ENCODE assay signal across 8 mouse cellular contexts in the genomic region with DNA sequence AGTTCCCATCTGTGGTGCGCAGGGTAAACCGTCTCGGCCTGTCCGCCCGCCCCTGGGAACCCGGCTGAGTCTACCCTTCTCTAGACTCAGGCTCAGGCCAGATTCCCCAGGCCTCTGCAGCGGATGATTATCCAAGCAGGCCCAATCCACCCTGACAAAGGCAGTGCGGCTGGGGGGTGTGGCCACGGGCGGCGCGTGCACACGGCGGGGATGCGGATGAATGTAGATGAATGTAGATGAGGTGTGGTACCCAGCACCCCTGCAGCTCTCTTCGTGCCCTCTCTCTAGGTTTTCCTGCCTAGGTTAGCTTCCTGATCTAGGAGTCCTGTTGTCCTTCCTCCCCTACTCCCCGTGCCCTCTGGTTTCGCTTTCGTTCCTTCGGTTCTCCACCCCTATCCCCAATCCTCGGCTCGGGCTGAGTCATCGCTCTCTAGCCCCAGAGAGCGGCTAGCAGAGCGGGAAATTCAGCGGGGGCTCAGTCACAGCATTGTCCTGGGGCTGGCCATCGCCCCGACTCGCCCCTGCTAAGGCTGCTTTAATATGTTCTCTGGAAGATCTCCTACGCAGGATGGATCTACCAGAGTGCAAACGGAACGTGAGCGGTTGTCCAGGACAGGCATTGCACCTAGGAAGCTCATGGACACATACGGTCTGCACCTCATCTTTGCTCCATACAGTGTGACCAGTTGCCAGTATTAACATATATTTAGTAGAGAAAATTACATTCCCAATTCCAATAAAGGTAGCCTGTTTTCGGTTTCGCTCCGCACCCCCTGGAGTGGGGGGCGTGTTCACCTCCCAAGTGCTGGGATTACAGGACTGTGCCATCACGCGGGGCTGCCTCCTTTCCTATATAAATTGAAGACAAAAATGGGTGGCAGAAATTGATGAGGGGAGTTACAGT. TPM values are rescaled to one million over a fixed set of nuclear protein-coding genes. Genes with fewer than 3 reads are reported as not detected.
A peak's percentile ranks its signal among the peaks of the same experiment; 100 is the strongest.
DNase-seq lines count a peak whose midpoint lies in the region; ATAC-seq and TF ChIP-seq lines count a peak whose summit lies in the region.

No protein-coding gene starts in this region.

- H3K36me3 ChIP-seq in hindbrain, embryonic 12.5 days = no peaks in the 10 kb centered on the region

- H3K4me3 ChIP-seq in hindbrain, embryonic 12.5 days = peak overlapping the region; percentile 47

- in situ Hi-C loops in Patski (cut with MboI; ENCODE audit: low pct_unique_long_range_greater_than_20kb) = loop anchor here (5.0 to 25.0 kb wide), 2 partner anchors 45 to 675 kb away; a partner anchor contains a TSS

- no peak for TF ChIP-seq CTCF in Patski (IDR thresholded peaks at IDR 0.05)

- CTCF ChIA-PET in Patski (lab: Charles Lee) = no interaction called here

- H3K27me3 ChIP-seq in Patski = no peaks in the 10 kb centered on the region
- H3K27me3 ChIP-seq in hindbrain, embryonic 12.5 days = no peaks in the 10 kb centered on the region

- POLR2A ChIA-PET in Patski (lab: Charles Lee) = interaction anchor here (0.6 to 0.9 kb wide), 2 partner anchors 50 to 410 kb away, joined by 3 read pairs; no protein-coding TSS in a partner anchor

- peaks cover 9% of the 10 kb centered on the region for H3K4me1 ChIP-seq in hindbrain, embryonic 12.5 days

- H3K9me3 ChIP-seq in hindbrain, embryonic 12.5 days (replicated peaks) = no peaks in the 10 kb centered on the region

- peak overlapping the region; percentile 77 for H3K9ac ChIP-seq in hindbrain, embryonic 12.5 days

- peak overlapping the region; percentile 91 for H3K27ac ChIP-seq in hindbrain, embryonic 12.5 days

- 2% methylated on average over 40 of the region's 40 CpGs for WGBS in hindbrain, embryonic 12.5 days

- peak; percentile 89 for ATAC-seq in Patski
- ATAC-seq in hindbrain, embryonic 12.5 days (ENCODE audit: low FRiP score) = peak; percentile 95

- peak overlapping the region; percentile 81 for H3K4me2 ChIP-seq in hindbrain, embryonic 12.5 days (replicated peaks)

- peak; percentile 38 for DNase-seq in Patski (ENCODE audit: low read depth, low spot score)
- DNase-seq in cerebellum, postnatal 10 days = peak; percentile 88 to 91
- DNase-seq in frontal cortex, postnatal 10 days (ENCODE audit: low spot score in 2 of 2) = peak; percentile 61 to 78
- DNase-seq in layer of hippocampus, postnatal 14 days (ENCODE audit: low spot score in 2 of 2) = peak; percentile 79 to 83
- DNase-seq in lung, postnatal 10 days = peak; percentile 88
- DNase-seq in ovary, postnatal 14 days (ENCODE audit: low spot score) = peak; percentile 73
- peak; percentile 49 to 63 for DNase-seq in thymus, postnatal 10 days (ENCODE audit: low spot score in 2 of 2)

RNA-seq across cellular contexts. Expression of a gene that starts 46.2 kb away (rescaled TPM):
- polyA plus RNA-seq in Patski (2021) = 71.9 TPM
- 18.5 and 19.0 TPM in 2 replicates for polyA plus RNA-seq in hindbrain, embryonic 12.5 days (2016; fragmentation: Nextera tagmentation; extraction: Ambion mirVana)
- total RNA-seq in layer of hippocampus, postnatal 14 days (2021) = 10 to 100 TPM; 86.6 to 93.6 TPM

Comparison
In these comparisons a context has a peak if more than half of its experiments do, and no peak if none do; other contexts are left out.
1. Peak in every context shown above with its lines: DNase-seq, ATAC-seq, H3K4me3 ChIP-seq and H3K27ac ChIP-seq.
2. DNase-seq: peak in every context shown above with its lines; median percentile 90 in cerebellum, postnatal 10 days; 88 in lung, postnatal 10 days; 81 in layer of hippocampus, postnatal 14 days; 73 in ovary, postnatal 14 days; 70 in frontal cortex, postnatal 10 days; 56 in thymus, postnatal 10 days; 38 in Patski.